Mouse (Mus musculus): Measurements from ENCODE around the gene Nedd9. TPM values are rescaled to one million over a fixed set of nuclear protein-coding genes. Genes with fewer than 3 reads are reported as not detected.

The Nedd9 gene
- total RNA-seq, 4 experiments from 2014 or later: 9.9 to 14.0 (median 11.1) TPM

DNA sequence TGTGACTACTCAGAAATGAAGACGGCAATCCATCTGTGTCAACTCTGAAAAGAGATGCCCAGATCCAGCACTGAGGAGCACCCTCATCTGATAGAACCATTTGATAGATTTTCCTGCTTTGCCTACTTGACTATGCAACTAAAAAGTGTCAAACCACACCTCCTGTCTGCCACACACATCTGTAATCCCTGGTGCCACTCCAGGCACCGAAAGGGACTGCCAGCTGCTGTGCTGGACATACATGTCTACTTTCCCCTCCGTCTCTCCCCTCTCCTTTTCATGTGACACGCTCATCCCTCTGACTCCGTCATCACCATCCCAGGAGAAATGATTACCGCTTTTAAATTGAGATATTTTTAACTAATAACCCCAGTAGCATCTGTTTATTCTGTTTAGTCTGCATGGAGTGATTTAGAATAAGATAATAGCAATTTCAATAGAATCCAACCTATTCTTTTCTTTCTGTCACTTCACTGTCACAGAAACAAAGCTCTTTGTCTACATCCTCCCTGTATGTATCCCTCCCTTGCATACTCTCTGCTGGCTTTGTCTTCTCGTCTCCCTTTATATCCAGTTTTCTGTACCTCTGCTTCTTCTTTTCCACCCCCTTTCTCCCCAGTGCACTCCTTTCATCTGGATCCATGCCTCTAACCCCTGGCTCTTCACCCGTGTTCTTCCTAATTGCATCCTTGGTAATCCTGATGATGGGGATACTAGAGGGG, 5.0 kb upstream of the Nedd9 start:
- DNase-seq (ENCODE audit: low spot score in 2 of 2): no peak

DNA sequence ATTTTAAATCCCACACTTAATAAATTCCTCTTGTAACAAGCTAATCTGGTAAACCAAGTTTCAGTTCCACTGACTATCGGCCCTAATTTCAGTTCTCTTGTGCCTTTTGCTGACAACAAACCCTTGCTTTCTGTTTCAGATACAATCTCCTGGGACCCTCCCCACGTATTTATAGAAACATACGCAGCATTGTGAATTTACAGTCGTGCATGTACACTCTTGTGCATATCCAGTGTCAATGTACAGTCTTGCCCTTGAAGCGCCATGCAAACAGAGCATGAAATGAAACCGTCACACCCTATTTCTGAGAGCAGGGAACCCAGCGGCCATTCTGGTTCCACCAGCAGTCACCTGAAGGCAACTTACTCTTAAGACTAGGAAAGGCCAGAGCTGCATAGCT, 4.4 kb upstream of the Nedd9 start:
- no peak for DNase-seq (ENCODE audit: low spot score in 2 of 2)

DNA sequence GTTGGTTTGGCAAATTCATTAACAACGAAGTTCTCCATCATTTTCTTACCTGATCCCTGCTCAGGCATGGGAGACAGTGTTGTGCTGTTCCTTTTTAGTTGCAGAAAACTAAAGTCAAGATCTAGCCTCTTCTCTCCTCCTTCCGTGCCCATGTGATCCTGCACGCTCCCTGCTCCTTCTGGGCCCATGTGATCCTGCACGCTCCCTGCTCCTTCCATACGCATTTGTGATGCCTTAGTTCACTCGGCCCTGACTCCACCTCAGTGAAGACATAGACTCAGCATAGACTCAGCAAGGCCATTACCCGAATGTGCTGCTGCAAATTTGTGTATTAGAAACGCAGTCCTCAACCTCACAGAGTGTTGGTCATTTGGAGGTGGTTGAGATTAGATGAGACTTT, 3.1 kb upstream of the Nedd9 start:
- DNase-seq (ENCODE audit: low spot score in 2 of 2): no peak

DNA sequence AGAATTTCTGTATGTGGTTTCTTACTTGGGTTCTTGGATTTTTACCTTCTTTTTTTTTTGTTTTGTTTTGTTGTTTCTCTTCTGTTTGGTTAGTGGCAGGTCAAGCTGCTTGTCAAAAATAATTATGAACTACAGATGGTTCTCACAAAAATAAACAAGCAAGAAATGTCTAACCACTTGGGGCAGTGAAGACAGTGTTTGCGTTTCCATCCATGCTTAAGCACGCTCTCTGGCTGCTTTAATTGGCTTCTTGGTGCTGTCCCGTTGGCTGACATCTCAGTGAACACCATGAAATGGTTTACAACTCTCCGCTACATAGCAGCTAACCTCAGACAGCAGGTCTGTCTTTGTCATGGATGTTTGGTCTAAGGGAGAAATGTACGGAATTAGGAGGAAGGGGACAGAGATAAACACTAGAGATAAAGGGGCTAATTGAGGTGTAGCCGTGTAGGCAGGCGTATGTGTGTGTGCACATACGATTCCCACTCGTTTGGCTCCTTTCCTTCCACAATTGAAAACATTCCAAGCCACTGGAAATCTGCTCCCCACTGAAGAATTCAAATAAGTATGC, 2.6 kb upstream of the Nedd9 start:
- no peak for DNase-seq (ENCODE audit: low spot score in 2 of 2)

DNA sequence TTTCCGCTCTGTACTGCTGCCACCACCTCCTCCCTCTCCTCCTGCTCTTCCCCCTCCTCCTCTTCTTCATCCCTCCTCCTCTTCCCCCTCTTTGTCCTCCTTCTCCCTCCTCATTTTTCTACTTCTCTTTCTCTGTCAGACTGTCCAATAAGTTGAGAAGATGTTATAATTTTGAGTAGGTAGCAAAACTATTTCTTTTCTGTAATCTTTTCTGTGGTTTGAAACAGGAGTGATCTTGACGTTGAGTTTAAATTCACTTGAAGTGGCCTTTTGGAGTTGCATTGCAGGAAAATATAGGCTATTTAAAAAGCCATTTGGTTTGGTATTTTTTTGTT, 214 bp upstream of the Nedd9 start:
- no peak for DNase-seq (ENCODE audit: low spot score in 2 of 2)

DNA sequence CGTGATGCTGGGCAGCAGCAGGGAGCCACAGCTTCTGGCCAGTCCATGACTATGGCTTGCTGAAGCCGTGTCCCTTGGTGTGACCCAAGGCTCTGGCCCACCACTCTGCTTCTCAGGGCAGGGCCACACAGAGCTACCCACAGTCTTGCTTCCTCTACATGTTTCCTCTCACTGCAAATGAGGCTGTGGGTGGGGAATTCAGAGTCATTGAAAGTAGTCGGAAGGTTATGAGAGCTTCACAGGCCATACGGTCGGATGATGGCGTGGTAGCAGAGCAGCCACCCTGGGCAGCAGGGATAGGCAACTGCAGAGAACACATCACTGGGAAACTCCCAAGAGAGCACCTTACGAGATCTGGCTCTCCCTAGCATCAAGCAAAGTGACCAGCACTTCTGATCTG, 3.2 kb downstream of the Nedd9 start:
- no peak for DNase-seq (ENCODE audit: low spot score in 2 of 2)

DNA sequence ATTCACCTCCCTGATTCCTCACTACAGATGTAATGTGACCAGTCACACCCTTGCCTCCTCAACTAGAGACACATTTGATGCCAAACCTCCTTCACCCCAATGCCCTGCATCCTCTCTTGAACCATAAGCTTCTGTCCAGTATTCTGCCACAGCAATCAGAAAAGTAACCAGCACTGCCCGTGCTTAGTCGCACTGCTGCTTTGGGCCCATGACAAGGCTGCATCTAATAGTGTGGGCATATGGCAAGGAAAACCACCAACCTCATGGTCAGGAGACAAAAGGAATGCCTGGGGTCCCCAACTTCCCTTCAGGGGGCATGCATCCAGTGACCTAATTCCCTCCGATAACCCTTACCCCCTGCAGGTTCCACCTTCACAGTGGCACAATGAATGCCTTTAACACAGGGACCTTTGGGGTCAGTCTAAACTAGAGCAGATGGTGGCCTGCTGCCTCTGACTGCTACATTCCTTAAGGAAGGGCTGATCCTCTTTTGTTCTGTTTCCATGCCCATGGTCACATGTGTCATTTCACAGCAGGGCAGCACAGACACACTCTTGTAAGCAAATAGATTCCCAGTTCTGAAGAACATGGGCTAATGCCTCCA, 4.7 kb downstream of the Nedd9 start:
- DNase-seq (ENCODE audit: low spot score in 2 of 2): no peak

DNA sequence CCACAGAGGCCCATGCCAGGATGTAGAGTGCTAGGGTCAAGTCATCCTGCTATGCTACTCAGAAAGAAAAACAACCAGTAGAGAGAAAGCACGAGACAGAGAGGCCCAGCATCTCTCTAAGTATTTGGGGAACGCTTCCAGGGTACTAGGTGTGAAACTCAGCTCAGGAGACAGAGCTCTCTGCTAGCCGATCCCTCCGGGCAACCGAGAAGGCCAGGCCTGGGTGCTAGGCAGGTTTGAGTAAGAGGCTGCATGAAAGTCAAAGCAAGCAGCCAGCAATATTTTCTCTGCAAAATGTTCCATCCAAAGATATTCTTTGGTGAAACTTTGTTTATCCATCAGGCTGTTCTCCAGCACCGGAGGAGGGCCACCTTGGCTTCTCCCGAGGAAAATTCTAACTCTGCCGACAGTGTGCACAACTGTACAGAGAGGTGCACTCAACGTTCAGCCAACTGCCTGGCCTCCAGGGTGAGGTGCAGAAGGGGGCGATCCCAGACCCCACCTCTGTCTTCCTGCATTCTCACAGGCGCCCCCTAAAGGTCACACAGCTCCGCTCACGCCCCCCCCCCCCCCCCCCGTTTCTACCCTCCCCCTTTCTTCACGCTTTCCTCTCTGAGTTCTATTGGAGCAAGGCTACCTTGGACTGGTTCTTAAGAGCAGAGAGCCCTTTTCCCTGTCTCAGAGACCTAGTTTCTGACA, 7.3 kb downstream of the Nedd9 start:
- DNase-seq (ENCODE audit: low spot score in 2 of 2): no peak

DNA sequence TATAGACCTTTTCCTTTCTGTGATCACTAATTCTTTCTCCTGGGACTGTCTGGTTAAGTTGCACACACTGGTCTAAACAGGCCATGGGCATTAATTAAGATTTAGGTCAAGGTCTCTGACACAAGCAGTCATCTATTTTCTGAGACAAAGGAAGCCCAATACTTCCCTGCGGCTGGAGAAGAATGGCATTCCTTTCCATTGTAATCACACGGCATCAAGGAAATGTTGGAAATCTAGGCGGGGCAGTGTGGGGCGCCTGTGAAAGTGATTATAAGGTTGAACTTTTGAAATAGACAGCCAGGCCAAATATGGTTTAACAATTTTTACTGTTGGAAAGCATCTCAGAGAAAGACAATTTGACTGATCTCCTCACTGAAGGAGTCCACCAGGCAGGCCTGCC, 10.9 kb downstream of the Nedd9 start:
- DNase-seq (ENCODE audit: low spot score in 2 of 2): no peak

DNA sequence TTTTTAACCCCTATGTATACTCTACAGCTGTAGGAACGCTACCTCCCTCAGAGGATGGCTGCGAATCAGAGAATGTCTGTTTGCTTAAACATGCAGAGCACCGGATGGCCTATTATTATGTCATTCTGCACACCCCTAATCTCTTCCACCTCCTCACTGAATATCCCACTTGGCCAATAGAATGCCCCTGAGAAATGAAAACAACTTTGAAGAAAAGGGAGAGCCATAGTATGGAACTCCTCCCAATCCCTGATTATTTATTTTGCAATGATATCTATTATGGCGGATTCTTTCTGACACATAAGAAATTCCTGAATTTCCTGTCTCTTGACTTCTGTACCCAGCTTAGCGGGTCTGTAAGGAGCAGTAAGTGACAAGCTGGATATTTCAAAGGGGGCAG, 12.8 kb downstream of the Nedd9 start:
- DNase-seq (ENCODE audit: low spot score in 2 of 2): no peak

DNA sequence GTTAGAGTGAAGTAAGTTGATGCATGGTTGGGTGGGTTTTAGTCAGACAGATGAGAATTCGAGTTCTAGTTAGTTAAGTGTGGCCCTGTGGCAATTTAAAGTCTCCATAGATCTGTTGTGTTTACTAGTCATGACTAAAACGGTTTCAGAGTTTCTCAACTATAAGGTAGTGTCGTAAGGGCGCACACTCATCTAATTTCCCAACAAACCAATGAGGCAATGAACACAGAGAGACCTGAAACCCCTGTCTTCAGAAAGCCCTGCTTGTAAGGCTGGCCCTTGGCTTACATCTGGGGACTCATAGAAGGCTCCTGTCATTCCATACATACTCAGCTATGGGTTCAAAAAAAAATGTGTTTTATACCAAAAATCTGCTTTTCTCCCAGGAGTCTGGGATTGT, 13.7 kb downstream of the Nedd9 start:
- no peak for DNase-seq (ENCODE audit: low spot score in 2 of 2)

DNA sequence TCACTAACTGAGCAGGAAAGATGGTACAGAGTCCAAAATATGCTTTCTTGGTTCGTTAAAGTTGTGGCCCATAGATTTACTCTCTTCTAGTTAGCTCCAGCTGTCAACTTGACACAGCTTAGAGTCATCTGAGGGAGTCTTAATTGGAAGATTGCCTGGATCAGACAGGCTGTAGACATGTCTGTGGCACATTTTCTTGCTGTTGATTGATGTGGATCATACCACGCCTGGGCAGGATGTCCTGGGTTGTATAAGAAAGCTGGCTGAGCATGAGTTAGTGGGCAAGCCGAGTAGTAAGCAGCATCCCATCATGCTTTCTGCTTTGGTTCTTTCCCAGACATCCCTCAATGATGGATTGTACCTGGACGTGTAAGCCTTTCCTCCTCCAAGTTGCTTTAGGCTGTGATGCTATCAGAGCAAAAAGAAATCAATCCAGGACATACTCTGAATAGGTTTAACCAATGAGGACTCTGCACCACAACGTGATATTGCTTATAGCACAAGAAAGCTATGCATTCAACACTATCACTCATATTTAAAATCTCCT, 14.2 kb downstream of the Nedd9 start:
- no peak for DNase-seq (ENCODE audit: low spot score in 2 of 2)

DNA sequence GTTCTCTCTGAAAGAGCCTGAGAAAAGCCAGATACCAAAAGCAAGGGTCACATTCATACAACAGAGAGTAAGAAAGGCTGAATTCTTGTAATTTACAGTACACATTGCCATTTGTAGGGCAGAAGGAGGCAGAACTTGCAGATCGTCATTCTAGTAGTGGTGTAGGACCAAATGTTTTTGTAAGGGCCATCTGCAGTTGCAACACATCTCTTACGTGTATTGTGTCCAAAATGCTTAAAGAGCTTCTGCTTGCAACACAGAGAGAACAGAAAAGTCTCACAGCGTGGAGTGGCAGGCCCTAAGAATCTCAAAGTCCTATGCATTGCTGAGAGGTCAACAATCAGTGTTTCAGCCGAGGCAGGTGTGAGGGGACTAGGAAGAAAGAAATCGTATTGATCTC, 18.9 kb downstream of the Nedd9 start:
- DNase-seq (ENCODE audit: low spot score in 2 of 2): no peak

DNA sequence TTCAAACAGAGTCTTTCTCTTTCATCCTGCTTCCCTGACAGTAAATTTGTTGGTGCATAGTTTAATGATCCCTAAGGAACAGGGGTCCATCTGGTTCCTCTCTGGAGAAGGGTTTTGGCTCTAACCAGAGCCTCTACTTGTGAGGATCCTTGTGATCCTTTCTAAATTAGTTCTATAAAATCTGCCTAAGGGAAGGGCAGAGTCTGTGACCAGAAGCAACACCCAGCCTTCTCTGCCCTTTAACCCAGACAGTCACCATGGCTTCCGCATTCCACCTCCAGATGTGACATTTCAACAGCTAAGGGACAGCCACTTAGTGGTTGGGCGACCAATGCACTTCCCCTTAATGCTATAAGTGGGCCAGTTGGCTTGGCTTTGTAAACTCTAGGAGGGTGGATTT, 20.1 kb downstream of the Nedd9 start:
- no peak for DNase-seq (ENCODE audit: low spot score in 2 of 2)

DNA sequence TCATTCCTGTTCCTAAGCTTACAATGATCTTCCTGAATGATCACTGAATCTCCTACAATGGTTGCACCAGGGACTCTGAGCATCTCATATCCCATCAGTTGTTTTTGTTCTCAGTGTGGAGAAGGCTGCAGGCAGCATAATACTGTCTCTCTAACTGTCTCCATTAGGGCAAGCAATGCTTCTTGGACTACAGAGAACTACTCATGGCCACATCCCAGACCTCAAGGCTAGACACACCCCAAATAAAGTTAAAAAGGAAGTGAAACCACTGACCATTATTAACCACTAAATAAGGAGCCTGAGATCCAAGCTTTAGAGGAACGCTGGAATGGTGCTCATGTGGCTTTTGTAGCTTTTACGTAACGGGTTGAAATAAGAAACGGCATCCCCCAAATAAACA, 20.5 kb downstream of the Nedd9 start:
- no peak for DNase-seq (ENCODE audit: low spot score in 2 of 2)

DNA sequence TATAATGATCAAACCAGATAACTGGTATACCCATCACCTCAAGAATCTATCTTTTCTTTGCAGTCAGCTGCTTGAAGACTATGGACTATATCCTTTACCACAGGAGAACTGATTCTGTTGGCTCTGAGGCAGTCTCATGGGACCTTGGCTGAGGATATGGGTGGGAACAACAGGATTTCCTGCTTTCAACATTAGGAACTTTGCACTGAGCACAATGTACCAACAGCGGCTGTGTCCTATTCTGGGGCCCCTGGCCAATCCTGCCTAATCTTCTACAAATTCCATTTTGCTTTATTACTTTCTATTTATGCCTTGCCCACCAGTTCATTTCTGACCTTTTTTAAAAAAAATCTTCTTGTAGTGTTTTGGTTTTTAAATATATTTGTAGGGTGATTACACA, 21.0 kb downstream of the Nedd9 start:
- DNase-seq (ENCODE audit: low spot score in 2 of 2): no peak

DNA sequence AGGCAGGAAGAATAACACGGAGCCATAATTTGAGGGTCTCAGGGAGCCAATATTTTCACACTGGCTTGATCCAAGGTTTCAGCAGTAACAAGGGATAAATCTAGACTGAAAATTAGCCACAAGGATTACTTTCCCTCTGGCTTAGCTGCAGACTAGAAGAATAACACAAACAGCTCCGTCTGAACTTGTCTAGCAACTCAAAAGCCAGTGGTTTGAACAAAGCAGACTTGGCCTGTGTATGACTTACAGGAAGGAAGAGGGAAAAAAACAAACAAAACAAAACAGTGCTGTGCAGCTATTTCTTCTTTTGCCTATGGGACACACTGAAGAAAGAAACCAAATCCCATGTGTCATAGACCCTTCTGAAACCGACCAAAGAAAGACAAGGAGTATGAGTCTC, 25.7 kb downstream of the Nedd9 start:
- DNase-seq (ENCODE audit: low spot score in 2 of 2): no peak

DNA sequence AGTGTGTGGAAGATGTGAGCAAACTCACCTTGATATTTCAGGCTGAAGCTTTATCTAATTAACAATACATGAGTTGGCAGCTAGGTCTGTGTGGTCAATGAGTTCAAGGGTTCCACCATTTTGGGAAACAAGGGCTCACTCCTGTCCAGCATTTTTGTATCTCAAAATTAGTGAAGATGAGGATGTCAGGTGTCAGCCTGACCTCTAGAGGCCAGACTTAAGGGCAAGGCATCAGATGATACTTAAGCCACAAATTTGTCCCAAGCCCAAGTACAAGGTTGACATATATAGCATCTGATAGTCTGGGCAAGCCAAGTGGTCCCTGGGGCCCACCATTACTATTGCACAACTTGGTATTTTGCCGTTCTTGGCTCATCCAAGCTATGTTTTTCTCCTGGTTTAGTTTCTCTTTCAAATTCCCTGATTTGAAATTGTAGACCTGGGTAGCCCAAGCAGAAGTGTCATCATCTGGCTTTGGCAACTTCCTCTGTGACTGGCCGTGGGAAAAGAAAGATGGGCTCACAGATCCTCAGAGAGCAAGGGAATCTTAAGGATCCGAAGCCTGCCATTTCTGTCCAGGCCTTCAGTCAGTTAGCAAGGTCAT, 27.4 kb downstream of the Nedd9 start:
- no peak for DNase-seq (ENCODE audit: low spot score in 2 of 2)

DNA sequence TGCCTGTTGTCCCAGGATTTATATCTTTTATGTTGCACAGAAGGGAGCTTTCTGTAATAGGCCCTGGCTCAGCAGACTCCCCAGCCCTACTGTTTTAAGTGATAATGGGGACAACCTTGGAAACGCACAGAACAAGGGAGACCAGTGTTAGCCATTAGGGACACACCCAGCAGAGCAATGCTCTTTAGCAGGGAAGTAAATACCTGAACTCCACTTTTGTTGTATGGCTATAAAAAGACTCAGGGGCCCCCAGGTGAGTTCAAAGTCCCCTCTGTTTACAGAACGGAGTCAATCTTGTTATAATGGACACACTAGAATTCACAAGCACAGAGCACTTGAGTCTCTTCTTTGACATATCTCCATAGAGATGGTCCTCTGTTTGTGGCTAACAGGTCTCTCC, 28.5 kb downstream of the Nedd9 start:
- no peak for DNase-seq (ENCODE audit: low spot score in 2 of 2)

DNA sequence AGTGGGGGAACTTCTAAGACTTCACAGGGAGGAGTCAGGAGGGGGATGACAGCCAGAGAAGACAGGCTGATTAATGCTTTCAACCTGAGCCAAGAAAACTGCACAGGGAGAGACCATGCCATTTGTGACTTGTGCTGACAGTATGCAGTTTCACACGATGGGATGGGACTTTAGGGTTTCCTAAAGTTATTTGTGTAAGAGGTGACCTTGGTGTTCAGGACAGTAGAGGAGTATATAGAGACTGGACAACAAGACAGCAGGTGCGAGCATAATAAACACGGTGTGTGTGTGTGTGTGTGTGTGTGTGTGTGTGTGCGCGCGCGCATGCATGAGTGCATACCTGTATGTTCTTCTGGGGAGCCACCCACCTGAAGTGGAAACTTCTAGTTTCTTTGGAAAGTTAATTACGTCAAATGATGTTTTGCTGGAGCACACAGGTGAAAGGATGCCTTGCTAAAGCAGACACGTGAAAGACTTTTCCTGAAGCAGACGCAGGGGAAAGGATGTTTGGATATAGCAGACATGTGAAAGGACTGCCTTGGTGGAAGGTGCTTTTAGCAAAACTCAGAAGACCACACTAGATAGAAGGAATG, 29.3 kb downstream of the Nedd9 start:
- DNase-seq (ENCODE audit: low spot score in 2 of 2): no peak

DNA sequence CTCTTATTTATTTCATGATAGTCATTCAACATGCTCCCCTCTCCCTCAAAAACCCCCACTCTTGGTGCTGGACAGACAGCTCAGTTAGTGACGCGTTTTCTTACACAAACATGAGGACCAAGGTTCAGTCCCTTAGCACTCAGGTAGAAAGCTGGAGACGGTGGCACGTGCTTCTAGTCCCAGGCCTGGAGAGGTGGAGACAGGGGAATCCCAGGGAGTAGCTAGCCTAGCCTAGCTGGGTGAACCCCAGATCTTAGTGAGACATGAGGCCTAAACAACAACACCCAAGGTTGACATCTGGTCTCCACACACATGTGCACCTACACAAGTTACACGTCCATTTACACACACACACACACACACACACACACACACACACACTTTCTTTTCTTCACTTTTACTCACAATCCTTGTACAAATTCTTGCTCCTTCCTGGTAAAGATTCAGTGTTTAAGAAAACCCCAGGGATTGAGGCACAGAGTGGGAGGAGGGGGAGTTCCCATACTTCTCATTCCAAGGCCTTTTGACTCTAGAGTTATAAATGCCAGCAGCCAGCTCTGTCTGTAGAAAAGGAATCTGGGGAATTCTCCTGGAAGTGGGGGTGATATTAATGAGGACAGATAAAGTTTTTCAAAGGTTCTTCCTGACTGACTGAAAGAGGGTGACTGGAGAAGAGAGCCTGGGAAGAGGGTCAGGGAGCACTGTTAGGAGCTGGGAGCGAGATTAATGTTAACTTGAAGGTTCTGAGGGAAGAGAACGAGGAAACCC, 29.9 kb downstream of the Nedd9 start:
- DNase-seq (ENCODE audit: low spot score in 2 of 2): no peak

All from left cerebral cortex, adult 8-10 months (tissue).